Mouse (Mus musculus): ENCODE data around the gene Tpd52l2.

- TF ChIP-seq POLR2A (IDR thresholded peaks at IDR 0.05; ENCODE audit: insufficient read length, low read depth) = no peak
- TF ChIP-seq CEBPB (IDR thresholded peaks at IDR 0.05; ENCODE audit: insufficient read depth, poor library complexity, severe bottlenecking) = no peak
- no peak for TF ChIP-seq MYOD1 (IDR thresholded peaks at IDR 0.05; ENCODE audit: control insufficient read depth in 1 of 3, insufficient read length in 2 of 3, low read depth in 2 of 3)
These were observed 49.2 kb downstream of the Tpd52l2 start for GRCm38 (mm10) chr2:181546142-181546541.

Data from myocyte (in vitro differentiated cells).